Mouse (Mus musculus) hindbrain, embryonic 10.5 days (tissue): ENCODE measurements around the gene Rsbn1. TPM values are rescaled to one million over a fixed set of nuclear protein-coding genes. Genes with fewer than 3 reads are reported as not detected.

Source experiments
- polyA plus RNA-seq: library from polyadenylated mRNA; unstranded; fragments of >200 nt; fragmentation: Nextera tagmentation; extraction: Ambion mirVana; gene quantifications from 2 replicates; pipeline ENCODE4 v1.2.1, GENCODE M21; 2016

The Rsbn1 gene
- polyA plus RNA-seq, 1 experiment from 2014 or later, result 13.1 TPM

Other genes starting within 250 kb of the Rsbn1 start
- gene Olfml3, start 176.1 kb upstream of the Rsbn1 start, polyA plus RNA-seq, result 10.6 and 11.5 TPM in 2 replicates
- not detected in 2 replicates for gene Gm10964, start 174.8 kb upstream of the Rsbn1 start, polyA plus RNA-seq
- gene Hipk1, start 122.6 kb upstream of the Rsbn1 start, polyA plus RNA-seq, result 10.4 and 10.7 TPM in 2 replicates
- 29.3 and 40.6 TPM in 2 replicates for gene Dclre1b, start 104.7 kb upstream of the Rsbn1 start, polyA plus RNA-seq
- gene Ap4b1, start 104.6 kb upstream of the Rsbn1 start, polyA plus RNA-seq, result 21.7 and 22.1 TPM in 2 replicates
- 0.10 and 0.27 TPM in 2 replicates for gene Gm43064, start 104.5 kb upstream of the Rsbn1 start, polyA plus RNA-seq
- 0.21 TPM in 1 of 2 replicates, not detected in the other for gene Bcl2l15, start 81.5 kb upstream of the Rsbn1 start, polyA plus RNA-seq
- 0.20 and 0.24 TPM in 2 replicates for gene Ptpn22, start 54.3 kb upstream of the Rsbn1 start, polyA plus RNA-seq
- 34.5 TPM in 2 replicates for gene Phtf1, start 54.0 kb downstream of the Rsbn1 start, polyA plus RNA-seq